1 mouse cellular context compared by ENCODE assay signal in the genomic region with DNA sequence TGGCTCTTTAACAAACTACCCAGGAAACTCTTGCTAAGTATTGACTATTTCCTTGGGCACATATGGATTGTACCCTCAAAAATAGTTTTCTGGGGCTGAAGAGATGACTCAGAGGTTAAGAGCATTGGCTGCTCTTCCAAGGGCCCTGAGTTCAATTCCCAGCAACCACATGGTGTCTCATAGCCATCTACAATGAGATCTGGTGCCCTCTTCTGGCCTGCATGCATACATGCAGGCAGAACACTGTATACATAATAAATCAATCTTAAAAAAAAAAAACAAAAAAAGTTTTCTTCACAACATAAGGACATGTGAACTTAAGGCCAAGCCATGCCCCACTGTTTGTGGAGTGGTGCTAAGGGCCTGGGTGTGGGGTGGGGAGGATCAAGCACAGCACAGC.
TF ChIP-seq lines count a peak whose summit lies in the region.

No protein-coding gene starts in this region.

TF ChIP-seq in ES-E14, 5 proteins besides CTCF, POLR2A, EP300 and RAD21:
- TF ChIP-seq CHD2 (IDR thresholded peaks at IDR 0.05; ENCODE audit: low read depth, low read length) (no peak), ZNF384 (IDR thresholded peaks at IDR 0.05; ENCODE audit: low read depth, low read length) (peak; percentile 34; the same call in 1 of the 2 replicates)
